Mouse (Mus musculus) E14TG2a.4 (cell line): Measurements from ENCODE around the gene Gm49383.

Experiments
- CTCF ChIP-seq: conservative IDR thresholded peaks from 2 replicates; pipeline ENCODE4 v1.5.1; 2014; ENCODE audit warnings: low read length
- NANOG ChIP-seq: IDR thresholded peaks from 2 replicates; pipeline ENCODE4 v1.6.1; 2014; ENCODE audit warnings: borderline replicate concordance, low read length, mixed read lengths
- POU5F1 ChIP-seq: IDR thresholded peaks from 2 replicates; pipeline ENCODE4 v1.6.1; 2014; ENCODE audit warnings: low read length, borderline replicate concordance

DNA sequence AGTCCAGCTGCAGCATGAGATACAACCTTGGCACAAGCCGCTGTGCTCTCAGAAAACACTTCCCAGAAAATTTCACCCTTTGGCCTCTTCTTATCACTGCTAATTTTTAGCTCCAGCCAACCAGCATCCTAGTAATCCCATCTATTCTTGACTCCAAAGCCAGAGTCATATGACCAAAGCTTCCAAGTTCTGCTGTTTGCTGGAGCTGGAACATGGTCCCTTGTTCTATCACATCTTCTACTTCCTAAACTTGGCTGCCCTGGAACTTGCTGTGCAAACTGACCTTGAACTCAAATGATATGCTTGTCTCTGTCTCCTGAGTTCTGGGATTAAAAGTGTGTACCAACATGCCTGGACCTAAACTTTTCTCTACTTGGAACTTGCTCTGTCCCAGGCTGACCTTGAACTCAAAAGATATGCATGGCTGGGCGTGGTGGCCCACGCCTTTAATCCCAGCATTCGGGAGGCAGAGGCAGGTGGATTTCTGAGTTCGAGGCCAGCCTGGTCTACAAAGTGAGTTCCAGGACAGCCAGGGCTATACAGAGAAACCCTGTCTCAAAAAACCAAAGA lies 49.7 kb downstream of the Gm49383 start:
- TF ChIP-seq CTCF (no peak), NANOG (no peak), POU5F1 (no peak)
